Mouse (Mus musculus): ENCODE data around the gene Gm17190. TPM values are rescaled to one million over a fixed set of nuclear protein-coding genes. Genes with fewer than 3 reads are reported as not detected.

Gene Gm17190
- polyA plus RNA-seq, 1 experiment from 2014 or later: not detected

DNA sequence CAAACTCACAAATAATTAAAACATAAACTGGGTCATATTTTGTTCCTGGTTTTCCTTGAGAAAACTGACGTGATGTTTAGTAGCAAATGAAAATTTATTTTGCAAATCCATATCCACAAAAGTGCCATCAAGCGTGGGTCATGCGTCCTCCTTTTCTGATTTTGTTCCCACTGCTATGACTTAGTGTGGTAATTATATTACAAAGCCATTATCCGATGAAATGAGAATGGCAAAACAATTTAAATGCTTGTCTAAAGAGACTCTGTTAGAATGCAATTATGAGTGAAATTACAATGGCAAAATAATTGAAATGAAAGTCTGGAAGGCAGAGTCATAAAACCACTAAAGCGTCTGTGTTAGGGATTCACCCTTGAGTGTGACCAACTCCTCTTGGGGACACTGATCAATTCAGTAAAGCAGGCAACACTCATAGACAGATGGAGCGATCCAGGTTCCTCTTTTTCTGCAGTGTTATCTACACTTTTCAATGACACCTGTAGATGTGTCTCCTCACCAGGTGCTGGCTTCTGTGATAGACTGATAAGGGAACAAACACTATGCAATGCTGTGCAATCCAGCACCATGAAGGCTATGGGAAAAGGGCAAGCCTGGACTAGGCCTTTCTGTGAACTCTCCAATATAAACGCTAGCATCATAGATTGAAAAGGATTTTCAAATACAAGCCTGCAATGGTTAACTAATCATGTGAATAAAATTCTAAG lies 3.9 kb downstream of the Gm17190 start:
- WGBS: 62% methylated on average over 7 of the region's 7 CpGs
- H3K9ac ChIP-seq (ENCODE audit: low read depth, low read length): no peak overlapping the region
- H3K27ac ChIP-seq (ENCODE audit: low read depth, low read length): no peak overlapping the region
- H3K4me1 ChIP-seq (replicated peaks; ENCODE audit: control insufficient read depth, insufficient read depth, low read length): no peaks in the 10 kb centered on the region
- no peaks in the 10 kb centered on the region for H3K27me3 ChIP-seq (replicated peaks; ENCODE audit: control insufficient read depth, insufficient read depth, low read length)
- no peak overlapping the region for H3K4me2 ChIP-seq (replicated peaks; ENCODE audit: low read depth)
- TF ChIP-seq CTCF (IDR thresholded peaks at IDR 0.05; ENCODE audit: low read depth): no peak
- no peak overlapping the region for H3K4me3 ChIP-seq (ENCODE audit: low read depth, low read length)
- H3K9me3 ChIP-seq (ENCODE audit: control insufficient read depth): no peaks in the 10 kb centered on the region
- ATAC-seq: no peak
- no peaks in the 10 kb centered on the region for H3K36me3 ChIP-seq (ENCODE audit: control insufficient read depth, insufficient read depth)

- WGBS: 73% methylated on average over 4 of the region's 4 CpGs
- Histone ChIP-seq H3K4me2 (replicated peaks; ENCODE audit: low read depth) (no peak overlapping the region), H3K4me1 (replicated peaks; ENCODE audit: control insufficient read depth, insufficient read depth, low read length) (no peaks in the 10 kb centered on the region), H3K4me3 (ENCODE audit: low read depth, low read length) (no peak overlapping the region), H3K36me3 (ENCODE audit: control insufficient read depth, insufficient read depth) (no peaks in the 10 kb centered on the region), H3K9ac (ENCODE audit: low read depth, low read length) (no peak overlapping the region), H3K27me3 (replicated peaks; ENCODE audit: control insufficient read depth, insufficient read depth, low read length) (no peaks in the 10 kb centered on the region), H3K9me3 (ENCODE audit: control insufficient read depth) (no peaks in the 10 kb centered on the region), H3K27ac (ENCODE audit: low read depth, low read length) (no peak overlapping the region)
- no peak for TF ChIP-seq CTCF (IDR thresholded peaks at IDR 0.05; ENCODE audit: low read depth)
- ATAC-seq: no peak
Measured at GRCm38 (mm10) chr13:96090929-96091328, 9.1 kb downstream of the Gm17190 start.

DNA sequence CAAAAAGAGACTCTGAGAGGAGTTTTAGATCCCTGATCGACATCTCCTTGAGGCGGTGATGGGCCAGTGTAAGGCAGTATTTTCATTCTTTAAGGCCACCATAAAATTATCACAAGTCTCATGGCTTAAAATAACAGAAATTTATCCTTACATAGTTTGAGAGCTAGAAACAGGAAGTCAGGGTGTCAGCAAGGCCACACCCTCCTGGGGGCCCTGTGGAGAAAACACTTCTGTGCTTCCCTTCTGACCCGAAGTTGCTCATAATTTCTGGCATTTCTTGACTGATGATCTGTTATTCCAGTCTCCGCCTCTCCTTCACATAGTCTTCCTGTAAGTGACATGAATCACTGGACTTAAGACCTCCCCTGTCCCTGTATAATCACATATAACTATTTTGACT lies 24.5 kb downstream of the Gm17190 start:
- H3K27ac ChIP-seq (ENCODE audit: low read depth, low read length): no peak overlapping the region
- ATAC-seq: no peak
- H3K4me2 ChIP-seq (replicated peaks; ENCODE audit: low read depth): no peak overlapping the region
- no peaks in the 10 kb centered on the region for H3K27me3 ChIP-seq (replicated peaks; ENCODE audit: control insufficient read depth, insufficient read depth, low read length)
- no peak for TF ChIP-seq CTCF (IDR thresholded peaks at IDR 0.05; ENCODE audit: low read depth)
- no peaks in the 10 kb centered on the region for H3K9me3 ChIP-seq (ENCODE audit: control insufficient read depth)
- H3K9ac ChIP-seq (ENCODE audit: low read depth, low read length): no peak overlapping the region
- no peaks in the 10 kb centered on the region for H3K36me3 ChIP-seq (ENCODE audit: control insufficient read depth, insufficient read depth)
- 66% methylated on average over 4 of the region's 4 CpGs for WGBS
- no peak overlapping the region for H3K4me3 ChIP-seq (ENCODE audit: low read depth, low read length)
- H3K4me1 ChIP-seq (replicated peaks; ENCODE audit: control insufficient read depth, insufficient read depth, low read length): no peaks in the 10 kb centered on the region

GRCm38 (mm10) chr13:96110767-96111166 lies 28.9 kb downstream of the Gm17190 start:
- WGBS: 89% methylated on average over 3 of the region's 3 CpGs
- Histone ChIP-seq H3K4me2 (replicated peaks; ENCODE audit: low read depth) (no peak overlapping the region), H3K36me3 (ENCODE audit: control insufficient read depth, insufficient read depth) (no peaks in the 10 kb centered on the region), H3K4me1 (replicated peaks; ENCODE audit: control insufficient read depth, insufficient read depth, low read length) (no peaks in the 10 kb centered on the region), H3K4me3 (ENCODE audit: low read depth, low read length) (no peak overlapping the region), H3K27me3 (replicated peaks; ENCODE audit: control insufficient read depth, insufficient read depth, low read length) (no peaks in the 10 kb centered on the region), H3K27ac (ENCODE audit: low read depth, low read length) (no peak overlapping the region), H3K9me3 (ENCODE audit: control insufficient read depth) (no peaks in the 10 kb centered on the region), H3K9ac (ENCODE audit: low read depth, low read length) (no peak overlapping the region)
- ATAC-seq: no peak
- no peak for TF ChIP-seq CTCF (IDR thresholded peaks at IDR 0.05; ENCODE audit: low read depth)

DNA sequence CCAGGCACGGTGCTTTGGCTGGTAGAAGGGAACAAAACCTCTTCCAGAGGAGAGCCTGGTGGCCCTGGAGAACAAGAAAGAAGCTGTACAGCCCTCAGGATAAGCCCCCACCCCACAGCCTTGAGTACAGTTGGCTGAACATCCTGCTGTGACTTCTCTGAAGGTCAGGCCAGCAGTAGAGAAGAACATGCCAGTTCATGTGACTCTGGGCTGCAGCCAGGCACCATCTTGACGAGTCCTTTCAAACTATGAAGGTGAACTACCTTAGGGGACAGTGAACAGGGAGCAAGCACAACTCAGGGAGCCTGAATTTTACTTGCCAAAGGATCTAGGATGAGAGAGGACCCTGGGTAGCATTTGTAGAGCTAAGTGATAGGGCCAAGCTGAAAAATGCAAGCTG lies 30.9 kb downstream of the Gm17190 start:
- 81% methylated on average over 2 of the region's 2 CpGs for WGBS
- no peak overlapping the region for H3K9ac ChIP-seq (ENCODE audit: low read depth, low read length)
- H3K27ac ChIP-seq (ENCODE audit: low read depth, low read length): no peak overlapping the region
- no peaks in the 10 kb centered on the region for H3K9me3 ChIP-seq (ENCODE audit: control insufficient read depth)
- TF ChIP-seq CTCF (IDR thresholded peaks at IDR 0.05; ENCODE audit: low read depth): no peak
- no peak overlapping the region for H3K4me3 ChIP-seq (ENCODE audit: low read depth, low read length)
- ATAC-seq: no peak
- no peak overlapping the region for H3K4me2 ChIP-seq (replicated peaks; ENCODE audit: low read depth)
- H3K36me3 ChIP-seq (ENCODE audit: control insufficient read depth, insufficient read depth): no peaks in the 10 kb centered on the region
- H3K4me1 ChIP-seq (replicated peaks; ENCODE audit: control insufficient read depth, insufficient read depth, low read length): no peaks in the 10 kb centered on the region
- no peaks in the 10 kb centered on the region for H3K27me3 ChIP-seq (replicated peaks; ENCODE audit: control insufficient read depth, insufficient read depth, low read length)

DNA sequence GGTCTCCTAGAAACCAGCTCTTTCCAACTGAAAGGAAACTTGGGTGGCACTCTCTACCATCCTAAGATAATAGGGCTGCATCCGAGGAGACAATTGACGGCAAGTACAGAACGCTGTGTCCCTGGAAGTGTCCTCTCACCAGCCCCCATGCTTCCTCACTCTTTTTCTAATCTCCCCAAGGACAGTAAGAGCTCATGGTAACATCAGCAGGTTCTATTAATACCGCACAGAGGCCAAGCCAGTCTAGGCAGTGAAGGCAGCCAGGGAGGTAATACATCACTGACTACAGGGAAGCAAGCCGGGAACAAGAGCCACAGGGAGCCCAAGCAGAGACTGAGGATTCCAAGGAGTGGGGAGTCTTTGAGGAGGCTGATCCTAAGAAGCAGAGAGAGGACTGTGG lies 43.2 kb downstream of the Gm17190 start:
- Histone ChIP-seq H3K36me3 (ENCODE audit: control insufficient read depth, insufficient read depth) (no peaks in the 10 kb centered on the region), H3K27ac (ENCODE audit: low read depth, low read length) (no peak overlapping the region), H3K9ac (ENCODE audit: low read depth, low read length) (no peak overlapping the region), H3K27me3 (replicated peaks; ENCODE audit: control insufficient read depth, insufficient read depth, low read length) (peaks cover 10% of the 10 kb centered on the region), H3K4me1 (replicated peaks; ENCODE audit: control insufficient read depth, insufficient read depth, low read length) (no peaks in the 10 kb centered on the region), H3K9me3 (ENCODE audit: control insufficient read depth) (no peaks in the 10 kb centered on the region), H3K4me2 (replicated peaks; ENCODE audit: low read depth) (no peak overlapping the region), H3K4me3 (ENCODE audit: low read depth, low read length) (no peak overlapping the region)
- 68% methylated on average over 5 of the region's 5 CpGs for WGBS
- no peak for TF ChIP-seq CTCF (IDR thresholded peaks at IDR 0.05; ENCODE audit: low read depth)
- no peak for ATAC-seq

Data from intestine, postnatal 0 days (tissue).